Mouse (Mus musculus): ENCODE data around the gene Gm6176.
"Not testable (repeated sequence)": the region's sequence is repeated elsewhere in the genome, so short reads cannot be mapped to it uniquely, and the experiment has no call there.

Gene Gm6176

DNA sequence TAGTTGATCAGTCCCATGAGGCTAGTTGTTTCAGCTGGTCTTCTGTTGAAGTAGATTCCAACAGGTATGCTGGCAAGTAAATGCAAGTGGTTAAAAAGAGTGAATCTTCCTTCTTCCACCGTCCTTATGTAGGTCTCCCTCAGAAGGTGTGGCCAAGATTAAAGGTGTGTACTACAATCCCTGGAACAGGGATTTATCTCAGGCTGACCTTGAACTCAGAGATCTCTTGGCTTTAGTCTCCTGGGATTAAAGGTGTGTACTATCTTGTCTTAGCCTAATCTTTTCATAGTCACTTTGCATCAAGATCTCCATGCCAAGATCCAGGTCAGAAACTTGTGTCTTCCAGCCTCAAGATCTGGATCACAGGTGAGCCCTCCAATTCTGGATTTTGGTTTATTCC lies at the start of gene Gm6176:
Gene Gm6176, minus strand, starts transcription at position 101 of the 400 bp plus-strand sequence.
- DNase-seq (ENCODE audit: low read depth, low spot score) = not testable (repeated sequence)

GRCm38 (mm10) chr7:22068757-22069156 lies 12.7 kb upstream of the Gm6176 start, which contains the start of gene Vmn1r139:
Gene Vmn1r139 (plus strand): TSS chr7:22069057.
- not testable (repeated sequence) for DNase-seq (ENCODE audit: low read depth, low spot score)

- DNase-seq (ENCODE audit: low read depth, low spot score) = not testable (repeated sequence)
Observed at GRCm38 (mm10) chr7:22028797-22029196, 27.3 kb downstream of the Gm6176 start, which contains the start of gene Vmn1r138. Gene Vmn1r138 (minus strand): TSS chr7:22028897.
